Mouse (Mus musculus) limb, embryonic 13.5 days (tissue): ENCODE data around the gene Fam98c. TPM values are rescaled to one million over a fixed set of nuclear protein-coding genes. Genes with fewer than 3 reads are reported as not detected.
"Not testable (repeated sequence)": the region's sequence is repeated elsewhere in the genome, so short reads cannot be mapped to it uniquely, and the experiment has no call there.

Experiments
- ATAC-seq: fragments of 200-750 bp; cut with Nextera tagmentation; 2 replicates; pipeline ENCODE4 v1.8.0; 2017; ENCODE audit warnings: low read depth, moderate number of reproducible peaks, moderate TSS enrichment; ENCODE audit not compliant: low FRiP score
- H3K27ac ChIP-seq: fragments of 300-500 bp; sonication (generic); 2 replicates; pipeline ENCODE4 v1.5.1; 2015; ENCODE audit warnings: inconsistent platforms, mild to moderate bottlenecking, moderate library complexity
- H3K27me3 ChIP-seq: fragments of 300-500 bp; sonication (generic); 2 replicates; pipeline ENCODE4 v1.6.1; 2015; ENCODE audit warnings: mild to moderate bottlenecking, inconsistent platforms
- H3K36me3 ChIP-seq: fragments of 300-500 bp; sonication (generic); 2 replicates; pipeline ENCODE4 v1.6.1; 2015; ENCODE audit warnings: inconsistent platforms, mild to moderate bottlenecking, moderate library complexity
- H3K4me1 ChIP-seq: fragments of 300-500 bp; sonication (generic); 2 replicates; pipeline ENCODE4 v1.6.1; 2015; ENCODE audit warnings: inconsistent platforms
- H3K4me2 ChIP-seq: fragments of 300-500 bp; sonication (generic); replicated peaks from 2 replicates; pipeline ENCODE4 v1.6.1; 2015; ENCODE audit warnings: inconsistent platforms, mild to moderate bottlenecking, moderate library complexity
- H3K4me3 ChIP-seq: fragments of 300-500 bp; sonication (generic); 2 replicates; pipeline ENCODE4 v1.5.1; 2015; ENCODE audit warnings: moderate library complexity, mild to moderate bottlenecking, inconsistent platforms
- H3K9ac ChIP-seq: fragments of 300-500 bp; sonication (generic); 2 replicates; pipeline ENCODE4 v1.6.1; 2015; ENCODE audit warnings: mild to moderate bottlenecking, inconsistent platforms
- H3K9me3 ChIP-seq: fragments of 300-500 bp; sonication (generic); 2 replicates; pipeline ENCODE4 v1.6.1; 2016; ENCODE audit warnings: inconsistent platforms
- WGBS: fragments of 180-500 bp; shearing (Covaris S2); methylation state at CpG from one replicate; pipeline ENCODE4 v1.1.7; 2015; 5-methylcytosine and 5-hydroxymethylcytosine counted together
- polyA plus RNA-seq: library from polyadenylated mRNA; unstranded; fragments of >200 nt; fragmentation: Nextera tagmentation; extraction: Ambion mirVana; gene quantifications from 2 replicates; pipeline ENCODE4 v1.2.1, GENCODE M21; 2015

The Fam98c gene
- polyA plus RNA-seq, 1 experiment from 2014 or later, result 11.5 TPM

DNA sequence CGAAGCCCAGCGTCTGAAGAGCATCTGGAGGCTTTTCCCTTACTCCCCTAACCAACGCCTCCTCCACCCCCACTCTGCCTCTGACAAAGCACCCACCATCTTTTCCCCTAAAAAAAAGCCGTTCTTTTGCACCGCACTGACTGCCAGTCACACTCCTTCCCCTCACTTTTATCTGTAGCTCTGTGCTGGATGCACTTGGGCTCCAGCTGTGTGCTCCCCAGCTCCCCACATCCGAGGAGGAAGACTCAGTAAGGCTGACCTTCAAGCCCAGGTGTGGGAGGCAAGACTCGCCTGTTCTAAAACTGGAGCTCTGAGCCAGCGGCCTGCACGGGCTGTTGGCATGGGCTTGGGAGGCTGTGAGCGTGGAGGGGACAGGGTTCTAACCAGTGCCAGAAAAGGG, 4.5 kb downstream of the Fam98c start:
- Histone ChIP-seq H3K9me3 (no peaks in the 10 kb centered on the region), H3K27ac (no peak overlapping the region), H3K27me3 (no peaks in the 10 kb centered on the region), H3K9ac (0 out of 2 replicates have a peak overlapping the region, but pooled peaks have one; percentile 31), H3K4me3 (no peak overlapping the region), H3K36me3 (peaks cover 4% of the 10 kb centered on the region), H3K4me2 (no peak overlapping the region), H3K4me1 (0 out of 2 replicates have a peak, but pooled peaks cover 4% of the 10 kb centered on the region)
- ATAC-seq, result no peak
- 63% methylated on average over 10 of the region's 10 CpGs for WGBS

DNA sequence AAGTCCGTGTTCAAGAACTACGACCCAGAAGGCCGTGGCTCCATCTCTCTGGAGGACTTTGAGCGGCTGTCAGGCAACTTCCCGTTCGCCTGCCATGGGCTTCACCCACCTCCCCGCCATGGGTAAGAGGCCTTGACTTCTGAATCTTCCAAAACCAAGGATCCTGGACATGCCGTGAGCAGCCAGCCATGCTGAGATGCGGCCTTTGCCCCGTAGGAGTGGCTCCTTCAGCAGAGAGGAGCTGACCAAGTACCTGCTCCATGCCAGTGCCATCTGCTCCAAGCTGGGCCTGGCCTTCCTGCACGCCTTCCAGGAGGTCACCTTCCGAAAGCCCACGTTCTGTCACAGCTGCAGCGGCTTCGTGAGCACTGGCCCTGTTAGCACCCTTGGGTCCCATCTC, 7.3 kb downstream of the Fam98c start:
- Histone ChIP-seq H3K4me1 (no peaks in the 10 kb centered on the region), H3K9ac (no peak overlapping the region), H3K9me3 (no peaks in the 10 kb centered on the region), H3K27ac (no peak overlapping the region), H3K4me3 (no peak overlapping the region), H3K36me3 (no peaks in the 10 kb centered on the region), H3K27me3 (no peaks in the 10 kb centered on the region), H3K4me2 (no peak overlapping the region)
- WGBS, result 91% methylated on average over 15 of the region's 15 CpGs
- ATAC-seq, result no peak

- no peak overlapping the region for H3K9ac ChIP-seq
- H3K4me2 ChIP-seq, result no peak overlapping the region
- no peaks in the 10 kb centered on the region for H3K4me1 ChIP-seq
- H3K27ac ChIP-seq, result no peak overlapping the region
- no peak for ATAC-seq
- no peak overlapping the region for H3K4me3 ChIP-seq
- H3K36me3 ChIP-seq, result no peaks in the 10 kb centered on the region
- WGBS, result 87% methylated on average over 7 of the region's 7 CpGs
- H3K27me3 ChIP-seq, result no peaks in the 10 kb centered on the region
- H3K9me3 ChIP-seq, result no peaks in the 10 kb centered on the region
Measured at GRCm38 (mm10) chr7:29146625-29147367, 9.2 kb downstream of the Fam98c start.

- Histone ChIP-seq H3K4me2 (no peak overlapping the region), H3K36me3 (no peaks in the 10 kb centered on the region), H3K4me3 (no peak overlapping the region), H3K9me3 (no peaks in the 10 kb centered on the region), H3K27ac (no peak overlapping the region), H3K9ac (no peak overlapping the region), H3K4me1 (no peaks in the 10 kb centered on the region), H3K27me3 (no peaks in the 10 kb centered on the region)
- no peak for ATAC-seq
- WGBS, result 87% methylated on average over 4 of the region's 4 CpGs
Measured at GRCm38 (mm10) chr7:29144006-29144405, 12.0 kb downstream of the Fam98c start.

DNA sequence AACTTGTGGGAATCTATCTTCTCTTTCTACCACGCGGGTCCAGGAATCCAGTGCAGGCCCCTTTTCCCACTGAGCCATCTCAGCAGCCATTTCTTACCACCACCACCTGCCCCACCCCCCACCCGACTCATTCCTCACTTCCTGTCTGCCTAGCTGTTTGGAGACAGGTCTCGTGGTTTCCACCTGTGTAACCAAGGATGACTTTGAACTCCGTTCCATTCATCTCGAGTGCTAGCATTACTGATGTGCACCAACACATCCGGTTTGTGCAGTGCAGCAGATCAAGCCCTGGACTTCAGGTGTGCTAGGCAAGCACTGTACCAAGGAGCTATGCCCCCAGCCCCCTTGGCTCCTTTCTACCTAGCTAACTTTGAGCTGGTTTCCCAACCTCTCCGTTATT, 14.6 kb downstream of the Fam98c start:
- Histone ChIP-seq H3K9ac (no peak overlapping the region), H3K4me2 (no peak overlapping the region), H3K36me3 (no peaks in the 10 kb centered on the region), H3K9me3 (no peaks in the 10 kb centered on the region), H3K27ac (no peak overlapping the region), H3K27me3 (no peaks in the 10 kb centered on the region), H3K4me3 (no peak overlapping the region), H3K4me1 (no peaks in the 10 kb centered on the region)
- WGBS, result 79% methylated on average over 8 of the region's 8 CpGs
- ATAC-seq, result no peak

DNA sequence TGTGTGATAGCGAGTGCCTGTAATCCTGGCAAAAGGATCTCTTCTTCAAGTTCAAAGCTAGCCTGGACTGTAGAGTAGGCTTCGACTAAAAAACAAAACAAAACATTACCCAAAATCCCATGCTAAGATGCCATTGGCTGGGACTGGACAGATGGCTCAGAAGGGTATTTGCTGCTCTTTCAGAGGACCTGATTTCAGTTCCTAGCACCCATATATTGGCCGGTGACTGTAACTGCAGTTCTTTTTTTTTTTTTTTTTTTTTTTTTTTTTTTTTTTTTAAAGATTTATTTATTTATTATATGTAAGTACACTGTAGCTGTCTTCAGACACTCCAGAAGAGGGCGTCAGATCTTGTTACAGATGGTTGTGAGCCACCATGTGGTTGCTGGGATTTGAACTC, 16.8 kb downstream of the Fam98c start:
- not testable (repeated sequence) for ATAC-seq, H3K36me3 ChIP-seq, H3K4me2 ChIP-seq, H3K4me3 ChIP-seq, H3K27me3 ChIP-seq, H3K27ac ChIP-seq, H3K9ac ChIP-seq, H3K9me3 ChIP-seq
- H3K4me1 ChIP-seq, result peaks cover 11% of the 10 kb centered on the region
- WGBS, result 88% methylated on average over 3 of the region's 4 CpGs

DNA sequence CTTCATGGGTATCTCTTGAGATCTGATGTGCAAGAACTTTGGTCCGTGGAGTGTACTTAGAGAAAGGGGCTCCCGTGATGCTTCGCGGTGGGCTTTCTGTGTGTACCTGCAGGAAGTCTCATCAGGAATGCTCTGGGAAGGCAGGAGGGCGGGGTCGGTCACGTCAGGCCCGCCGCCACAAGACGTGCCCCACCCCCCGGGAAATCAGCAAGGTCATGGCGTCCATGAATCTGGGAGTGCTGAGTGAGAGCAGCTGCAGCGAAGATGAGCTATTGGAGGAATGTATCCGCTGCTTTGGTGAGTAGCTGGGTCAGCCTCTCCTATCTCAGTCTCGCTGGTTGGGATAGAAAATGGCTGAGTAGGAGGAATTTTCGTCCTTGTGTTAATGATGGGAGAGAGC, 18.6 kb downstream of the Fam98c start:
- Histone ChIP-seq H3K4me3 (no peak overlapping the region), H3K27ac (no peak overlapping the region), H3K4me2 (no peak overlapping the region), H3K9ac (no peak overlapping the region), H3K4me1 (peaks cover 12% of the 10 kb centered on the region), H3K27me3 (peaks cover 7% of the 10 kb centered on the region), H3K9me3 (no peaks in the 10 kb centered on the region), H3K36me3 (no peaks in the 10 kb centered on the region)
- WGBS, result 55% methylated on average over 16 of the region's 16 CpGs
- no peak for ATAC-seq

GRCm38 (mm10) chr7:29134693-29135386, 21.2 kb downstream of the Fam98c start, which contains the start of gene Rasgrp4:
Gene Rasgrp4 (plus strand): TSS chr7:29134851.
- Histone ChIP-seq H3K9me3 (no peaks in the 10 kb centered on the region), H3K4me1 (peaks cover 12% of the 10 kb centered on the region), H3K4me3 (peak within 1 kb of the TSS; percentile 34), H3K9ac (peak within 1 kb of the TSS; percentile 39), H3K27me3 (peaks cover 10% of the 10 kb centered on the region), H3K36me3 (no peaks in the 10 kb centered on the region), H3K4me2 (peak within 1 kb of the TSS; percentile 62), H3K27ac (no peak within 1 kb of the TSS)
- 2% methylated on average over 15 of the region's 20 CpGs for WGBS
- ATAC-seq, result no peak

DNA sequence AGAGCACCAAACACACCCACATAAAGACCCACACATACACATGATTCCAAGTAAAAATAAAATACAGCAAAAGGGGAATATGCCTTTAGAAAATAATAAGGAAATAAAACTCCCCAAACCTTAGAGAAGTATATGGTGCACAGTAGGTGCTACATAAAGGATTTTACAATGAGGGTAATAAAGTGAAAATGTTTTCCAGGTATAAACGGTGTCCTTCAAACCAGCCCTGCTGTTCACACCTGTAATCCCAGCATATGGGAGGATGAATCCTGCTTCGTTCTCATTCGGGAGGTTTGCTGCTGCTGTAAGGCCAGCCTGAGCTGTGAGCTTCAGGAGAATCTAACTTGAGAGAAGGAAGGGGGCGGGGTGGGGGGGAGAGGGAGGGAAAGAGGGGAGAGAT, 21.8 kb downstream of the Fam98c start:
- H3K36me3 ChIP-seq, result no peaks in the 10 kb centered on the region
- peak overlapping the region; percentile 34 for H3K4me3 ChIP-seq
- H3K4me2 ChIP-seq, result peak overlapping the region; percentile 62
- H3K9me3 ChIP-seq, result no peaks in the 10 kb centered on the region
- WGBS, result 5% methylated on average over 4 of the region's 4 CpGs
- ATAC-seq, result no peak
- no peak overlapping the region for H3K27ac ChIP-seq
- peaks cover 12% of the 10 kb centered on the region for H3K4me1 ChIP-seq
- peak overlapping the region; percentile 39; the same call in 1 of the 2 replicates for H3K9ac ChIP-seq
- peaks cover 10% of the 10 kb centered on the region for H3K27me3 ChIP-seq

DNA sequence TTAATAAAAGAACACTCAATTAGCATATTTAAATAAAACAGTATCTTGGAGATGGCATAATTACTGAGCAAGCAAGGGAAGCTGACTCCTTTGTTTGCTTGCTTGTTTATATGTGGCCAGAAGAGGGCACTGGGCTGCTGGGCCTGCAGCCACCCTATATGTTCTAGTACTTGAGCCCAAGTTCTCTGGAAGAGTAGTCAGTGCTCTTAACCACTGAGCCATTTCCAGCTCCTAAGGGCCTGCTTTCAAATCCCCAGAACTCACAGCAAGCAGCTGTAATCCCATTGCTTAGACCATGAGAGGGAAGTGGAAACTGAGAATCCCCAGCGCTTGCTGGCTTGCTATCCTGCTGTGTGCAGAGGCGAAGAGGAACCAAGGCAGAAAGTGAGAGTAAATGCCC, 27.3 kb downstream of the Fam98c start:
- Histone ChIP-seq H3K4me1 (peaks cover 9% of the 10 kb centered on the region), H3K27me3 (peaks cover 3% of the 10 kb centered on the region; the same call in 1 of the 2 replicates), H3K36me3 (no peaks in the 10 kb centered on the region), H3K4me2 (no peak overlapping the region), H3K9ac (no peak overlapping the region), H3K4me3 (no peak overlapping the region), H3K9me3 (no peaks in the 10 kb centered on the region), H3K27ac (no peak overlapping the region)
- no peak for ATAC-seq
- WGBS, result 59% methylated on average over 2 of the region's 2 CpGs

DNA sequence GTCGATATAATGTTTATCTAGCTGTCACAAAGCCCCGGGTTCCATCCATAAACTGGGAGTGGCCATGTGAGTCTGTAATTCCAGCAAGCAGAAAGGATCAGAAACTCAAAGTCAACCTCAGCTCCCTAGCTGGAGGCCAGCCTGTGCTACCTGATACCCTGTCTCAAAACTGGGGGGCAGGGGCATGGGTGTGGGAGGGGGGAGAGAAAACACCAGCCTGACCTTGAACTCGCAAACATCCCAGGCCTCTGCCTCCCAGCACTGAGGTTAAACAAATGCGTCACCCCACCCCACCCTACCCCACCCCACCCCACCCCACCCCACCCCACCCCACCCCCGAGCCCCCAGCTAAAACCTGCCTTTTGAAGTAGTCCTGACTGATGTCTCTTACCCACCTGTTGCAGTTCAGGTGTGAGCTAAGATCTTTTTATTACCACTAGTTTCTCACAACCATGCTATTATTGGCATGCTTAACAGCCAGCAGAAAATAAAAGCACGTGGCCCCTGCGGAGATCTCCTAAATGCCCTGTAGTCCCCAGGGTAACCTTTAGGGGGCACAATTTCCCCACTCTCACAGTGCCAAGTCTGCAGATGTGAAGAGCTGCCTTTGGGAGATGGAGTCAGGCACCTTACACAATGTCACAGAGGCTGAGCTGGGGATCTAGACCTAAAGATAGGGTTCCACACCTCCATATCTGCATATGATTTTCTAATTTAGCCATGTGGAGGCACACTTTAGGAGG, 29.7 kb downstream of the Fam98c start:
- peaks cover 3% of the 10 kb centered on the region; the same call in 1 of the 2 replicates for H3K27me3 ChIP-seq
- H3K9me3 ChIP-seq, result no peaks in the 10 kb centered on the region
- no peak overlapping the region for H3K4me2 ChIP-seq
- WGBS, result 16% methylated on average over 6 of the region's 7 CpGs
- no peak overlapping the region for H3K4me3 ChIP-seq
- H3K9ac ChIP-seq, result no peak overlapping the region
- ATAC-seq, result no peak
- no peaks in the 10 kb centered on the region for H3K36me3 ChIP-seq
- no peak overlapping the region for H3K27ac ChIP-seq
- peaks cover 11% of the 10 kb centered on the region for H3K4me1 ChIP-seq

- under 1% methylated on average over 16 of the region's 16 CpGs for WGBS
Measured at GRCm38 (mm10) chr7:29124970-29125369, 31.1 kb downstream of the Fam98c start, which contains the start of gene Ryr1. Gene Ryr1 (minus strand): TSS chr7:29125179.

More at GRCm38 (mm10) chr7:29124970-29125369, 31.1 kb downstream of the Fam98c start, which contains the start of gene Ryr1:
- Histone ChIP-seq H3K9me3 (no peaks in the 10 kb centered on the region), H3K4me1 (peaks cover 11% of the 10 kb centered on the region), H3K4me3 (peak within 1 kb of the TSS; percentile 51), H3K4me2 (peak within 1 kb of the TSS; percentile 86), H3K9ac (peak within 1 kb of the TSS; percentile 70), H3K36me3 (no peaks in the 10 kb centered on the region), H3K27me3 (no peaks in the 10 kb centered on the region), H3K27ac (no peak within 1 kb of the TSS)
- peak; percentile 72 for ATAC-seq
